Mouse (Mus musculus): ENCODE measurements around the gene Ntn4. TPM values are rescaled to one million over a fixed set of nuclear protein-coding genes. Genes with fewer than 3 reads are reported as not detected.

Gene Ntn4
- polyA plus RNA-seq, 1 experiment from 2014 or later, result 0.50 TPM

GRCm38 (mm10) chr10:93648598-93649102 lies 8.2 kb downstream of the Ntn4 start:
- Histone ChIP-seq H3K4me2 (ENCODE audit: low read length) (no peak overlapping the region), H3K36me3 (ENCODE audit: control insufficient read depth, insufficient read depth, low read length) (no peaks in the 10 kb centered on the region), H3K4me1 (ENCODE audit: control insufficient read depth, insufficient read depth, low read length) (no peaks in the 10 kb centered on the region), H3K9ac (ENCODE audit: low read depth, low read length) (no peak overlapping the region), H3K27ac (ENCODE audit: low read length) (no peak overlapping the region), H3K4me3 (ENCODE audit: low read depth, low read length) (no peak overlapping the region), H3K27me3 (ENCODE audit: control insufficient read depth, insufficient read depth, low read depth, low read length) (no peaks in the 10 kb centered on the region), H3K9me3 (replicated peaks; ENCODE audit: control insufficient read depth, low read length, poor library complexity, severe bottlenecking) (no peaks in the 10 kb centered on the region)
- no peak for ATAC-seq
- WGBS, result 91% methylated on average over 8 of the region's 8 CpGs

GRCm38 (mm10) chr10:93649127-93649526 lies 8.6 kb downstream of the Ntn4 start:
- 85% methylated on average over 5 of the region's 5 CpGs for WGBS
- no peak overlapping the region for H3K4me2 ChIP-seq (ENCODE audit: low read length)
- no peaks in the 10 kb centered on the region for H3K27me3 ChIP-seq (ENCODE audit: control insufficient read depth, insufficient read depth, low read depth, low read length)
- H3K4me3 ChIP-seq (ENCODE audit: low read depth, low read length), result no peak overlapping the region
- no peak overlapping the region for H3K27ac ChIP-seq (ENCODE audit: low read length)
- no peak overlapping the region for H3K9ac ChIP-seq (ENCODE audit: low read depth, low read length)
- H3K9me3 ChIP-seq (replicated peaks; ENCODE audit: control insufficient read depth, low read length, poor library complexity, severe bottlenecking), result no peaks in the 10 kb centered on the region
- no peaks in the 10 kb centered on the region for H3K4me1 ChIP-seq (ENCODE audit: control insufficient read depth, insufficient read depth, low read length)
- no peak for ATAC-seq
- no peaks in the 10 kb centered on the region for H3K36me3 ChIP-seq (ENCODE audit: control insufficient read depth, insufficient read depth, low read length)

- no peak overlapping the region for H3K4me3 ChIP-seq (ENCODE audit: low read depth, low read length)
- H3K27ac ChIP-seq (ENCODE audit: low read length), result no peak overlapping the region
- no peak for ATAC-seq
- H3K4me2 ChIP-seq (ENCODE audit: low read length), result no peak overlapping the region
- no peak overlapping the region for H3K9ac ChIP-seq (ENCODE audit: low read depth, low read length)
- H3K9me3 ChIP-seq (replicated peaks; ENCODE audit: control insufficient read depth, low read length, poor library complexity, severe bottlenecking), result no peaks in the 10 kb centered on the region
- no peaks in the 10 kb centered on the region for H3K36me3 ChIP-seq (ENCODE audit: control insufficient read depth, insufficient read depth, low read length)
- no peaks in the 10 kb centered on the region for H3K4me1 ChIP-seq (ENCODE audit: control insufficient read depth, insufficient read depth, low read length)
- no peaks in the 10 kb centered on the region for H3K27me3 ChIP-seq (ENCODE audit: control insufficient read depth, insufficient read depth, low read depth, low read length)
- WGBS, result 71% methylated on average over 5 of the region's 5 CpGs
These were observed 9.1 kb downstream of the Ntn4 start for GRCm38 (mm10) chr10:93649600-93649999.

GRCm38 (mm10) chr10:93653322-93653721 lies 12.8 kb downstream of the Ntn4 start:
- H3K4me1 ChIP-seq (ENCODE audit: control insufficient read depth, insufficient read depth, low read length), result no peaks in the 10 kb centered on the region
- 82% methylated on average over 2 of the region's 2 CpGs for WGBS
- no peaks in the 10 kb centered on the region for H3K9me3 ChIP-seq (replicated peaks; ENCODE audit: control insufficient read depth, low read length, poor library complexity, severe bottlenecking)
- no peaks in the 10 kb centered on the region for H3K36me3 ChIP-seq (ENCODE audit: control insufficient read depth, insufficient read depth, low read length)
- no peak overlapping the region for H3K27ac ChIP-seq (ENCODE audit: low read length)
- ATAC-seq, result no peak
- H3K9ac ChIP-seq (ENCODE audit: low read depth, low read length), result no peak overlapping the region
- no peak overlapping the region for H3K4me3 ChIP-seq (ENCODE audit: low read depth, low read length)
- H3K4me2 ChIP-seq (ENCODE audit: low read length), result no peak overlapping the region
- H3K27me3 ChIP-seq (ENCODE audit: control insufficient read depth, insufficient read depth, low read depth, low read length), result no peaks in the 10 kb centered on the region

- Histone ChIP-seq H3K27me3 (ENCODE audit: control insufficient read depth, insufficient read depth, low read depth, low read length) (no peaks in the 10 kb centered on the region), H3K4me3 (ENCODE audit: low read depth, low read length) (no peak overlapping the region), H3K36me3 (ENCODE audit: control insufficient read depth, insufficient read depth, low read length) (no peaks in the 10 kb centered on the region), H3K9ac (ENCODE audit: low read depth, low read length) (no peak overlapping the region), H3K4me1 (ENCODE audit: control insufficient read depth, insufficient read depth, low read length) (no peaks in the 10 kb centered on the region), H3K27ac (ENCODE audit: low read length) (no peak overlapping the region), H3K4me2 (ENCODE audit: low read length) (no peak overlapping the region), H3K9me3 (replicated peaks; ENCODE audit: control insufficient read depth, low read length, poor library complexity, severe bottlenecking) (peaks cover 3% of the 10 kb centered on the region; the same call in 1 of the 2 replicates)
- 79% methylated on average over 15 of the region's 15 CpGs for WGBS
- ATAC-seq, result no peak
These were observed 14.9 kb downstream of the Ntn4 start for GRCm38 (mm10) chr10:93655428-93655827.

GRCm38 (mm10) chr10:93659792-93660191 lies 19.3 kb downstream of the Ntn4 start:
- Histone ChIP-seq H3K4me1 (ENCODE audit: control insufficient read depth, insufficient read depth, low read length) (no peaks in the 10 kb centered on the region), H3K27me3 (ENCODE audit: control insufficient read depth, insufficient read depth, low read depth, low read length) (no peaks in the 10 kb centered on the region), H3K27ac (ENCODE audit: low read length) (no peak overlapping the region), H3K9me3 (replicated peaks; ENCODE audit: control insufficient read depth, low read length, poor library complexity, severe bottlenecking) (peaks cover 3% of the 10 kb centered on the region; the same call in 1 of the 2 replicates), H3K9ac (ENCODE audit: low read depth, low read length) (no peak overlapping the region), H3K36me3 (ENCODE audit: control insufficient read depth, insufficient read depth, low read length) (no peaks in the 10 kb centered on the region), H3K4me2 (ENCODE audit: low read length) (no peak overlapping the region), H3K4me3 (ENCODE audit: low read depth, low read length) (no peak overlapping the region)
- ATAC-seq, result no peak
- WGBS, result 83% methylated on average over 1 of the region's 1 CpGs

GRCm38 (mm10) chr10:93661348-93661991 lies 21.0 kb downstream of the Ntn4 start:
- Histone ChIP-seq H3K9ac (ENCODE audit: low read depth, low read length) (no peak overlapping the region), H3K4me1 (ENCODE audit: control insufficient read depth, insufficient read depth, low read length) (no peaks in the 10 kb centered on the region), H3K4me2 (ENCODE audit: low read length) (no peak overlapping the region), H3K4me3 (ENCODE audit: low read depth, low read length) (no peak overlapping the region), H3K27ac (ENCODE audit: low read length) (no peak overlapping the region), H3K36me3 (ENCODE audit: control insufficient read depth, insufficient read depth, low read length) (no peaks in the 10 kb centered on the region), H3K9me3 (replicated peaks; ENCODE audit: control insufficient read depth, low read length, poor library complexity, severe bottlenecking) (peaks cover 3% of the 10 kb centered on the region; the same call in 1 of the 2 replicates), H3K27me3 (ENCODE audit: control insufficient read depth, insufficient read depth, low read depth, low read length) (no peaks in the 10 kb centered on the region)
- no peak for ATAC-seq
- WGBS, result 84% methylated on average over 6 of the region's 6 CpGs

GRCm38 (mm10) chr10:93662018-93662417 lies 21.5 kb downstream of the Ntn4 start:
- H3K27me3 ChIP-seq (ENCODE audit: control insufficient read depth, insufficient read depth, low read depth, low read length), result no peaks in the 10 kb centered on the region
- H3K4me1 ChIP-seq (ENCODE audit: control insufficient read depth, insufficient read depth, low read length), result no peaks in the 10 kb centered on the region
- no peak for ATAC-seq
- 71% methylated on average over 5 of the region's 5 CpGs for WGBS
- no peak overlapping the region for H3K4me2 ChIP-seq (ENCODE audit: low read length)
- no peak overlapping the region for H3K27ac ChIP-seq (ENCODE audit: low read length)
- H3K36me3 ChIP-seq (ENCODE audit: control insufficient read depth, insufficient read depth, low read length), result no peaks in the 10 kb centered on the region
- H3K9ac ChIP-seq (ENCODE audit: low read depth, low read length), result no peak overlapping the region
- peaks cover 3% of the 10 kb centered on the region; the same call in 1 of the 2 replicates for H3K9me3 ChIP-seq (replicated peaks; ENCODE audit: control insufficient read depth, low read length, poor library complexity, severe bottlenecking)
- no peak overlapping the region for H3K4me3 ChIP-seq (ENCODE audit: low read depth, low read length)

GRCm38 (mm10) chr10:93666222-93666621 lies 25.7 kb downstream of the Ntn4 start:
- Histone ChIP-seq H3K27ac (ENCODE audit: low read length) (no peak overlapping the region), H3K4me3 (ENCODE audit: low read depth, low read length) (no peak overlapping the region), H3K4me1 (ENCODE audit: control insufficient read depth, insufficient read depth, low read length) (no peaks in the 10 kb centered on the region), H3K9ac (ENCODE audit: low read depth, low read length) (no peak overlapping the region), H3K9me3 (replicated peaks; ENCODE audit: control insufficient read depth, low read length, poor library complexity, severe bottlenecking) (no peaks in the 10 kb centered on the region), H3K27me3 (ENCODE audit: control insufficient read depth, insufficient read depth, low read depth, low read length) (no peaks in the 10 kb centered on the region), H3K36me3 (ENCODE audit: control insufficient read depth, insufficient read depth, low read length) (no peaks in the 10 kb centered on the region), H3K4me2 (ENCODE audit: low read length) (no peak overlapping the region)
- ATAC-seq, result no peak
- 67% methylated on average over 2 of the region's 2 CpGs for WGBS

Measured in midbrain, embryonic 16.5 days (tissue).